In genomic region chr7:63755476-63755948, GRCm38 (mm10) we compare ENCODE assay signal across 7 mouse cellular contexts.
DNase-seq lines count a peak whose midpoint lies in the region; ATAC-seq lines count a peak whose summit lies in the region.

No protein-coding gene starts in this region.

- peaks cover 65% of the 10 kb centered on the region for H3K27me3 ChIP-seq in embryonic facial prominence, embryonic 15.5 days
- H3K27me3 ChIP-seq in heart, embryonic 12.5 days (replicated peaks), result peaks cover 67% of the 10 kb centered on the region
- H3K27me3 ChIP-seq in kidney, embryonic 16.5 days (ENCODE audit: insufficient read depth, low read length), result peaks cover 75% of the 10 kb centered on the region
- peaks cover 79% of the 10 kb centered on the region for H3K27me3 ChIP-seq in limb, embryonic 15.5 days
- H3K27me3 ChIP-seq in midbrain, embryonic 16.5 days (ENCODE audit: control insufficient read depth, insufficient read depth, low read depth, low read length), result peaks cover 43% of the 10 kb centered on the region

- peak overlapping the region; percentile 43 for H3K4me3 ChIP-seq in embryonic facial prominence, embryonic 15.5 days (replicated peaks)
- peak overlapping the region; percentile 51 for H3K4me3 ChIP-seq in heart, embryonic 12.5 days
- peak overlapping the region; percentile 45 for H3K4me3 ChIP-seq in kidney, embryonic 16.5 days (ENCODE audit: low read length)
- peak overlapping the region; percentile 39 for H3K4me3 ChIP-seq in limb, embryonic 15.5 days
- H3K4me3 ChIP-seq in midbrain, embryonic 16.5 days (ENCODE audit: low read depth, low read length), result peak overlapping the region; percentile 39

- no peaks in the 10 kb centered on the region for H3K9me3 ChIP-seq in embryonic facial prominence, embryonic 15.5 days (replicated peaks)
- H3K9me3 ChIP-seq in heart, embryonic 12.5 days (replicated peaks), result no peaks in the 10 kb centered on the region
- H3K9me3 ChIP-seq in kidney, embryonic 16.5 days (ENCODE audit: low read length), result no peaks in the 10 kb centered on the region
- H3K9me3 ChIP-seq in limb, embryonic 15.5 days, result no peaks in the 10 kb centered on the region
- H3K9me3 ChIP-seq in midbrain, embryonic 16.5 days (replicated peaks; ENCODE audit: control insufficient read depth, low read length, poor library complexity, severe bottlenecking), result no peaks in the 10 kb centered on the region

- peak overlapping the region; percentile 86 for H3K4me2 ChIP-seq in embryonic facial prominence, embryonic 15.5 days (replicated peaks)
- peak overlapping the region; percentile 86 for H3K4me2 ChIP-seq in heart, embryonic 12.5 days
- H3K4me2 ChIP-seq in kidney, embryonic 16.5 days (replicated peaks; ENCODE audit: low read depth, low read length), result peak overlapping the region; percentile 59
- peak overlapping the region; percentile 64 for H3K4me2 ChIP-seq in limb, embryonic 15.5 days
- peak overlapping the region; percentile 82 for H3K4me2 ChIP-seq in midbrain, embryonic 16.5 days (ENCODE audit: low read length)

- WGBS in embryonic facial prominence, embryonic 15.5 days, result under 1% methylated on average over 13 of the region's 13 CpGs
- under 1% methylated on average over 13 of the region's 13 CpGs for WGBS in heart, embryonic 12.5 days
- 2% methylated on average over 13 of the region's 13 CpGs for WGBS in kidney, embryonic 16.5 days
- WGBS in limb, embryonic 15.5 days, result 2% methylated on average over 13 of the region's 13 CpGs
- WGBS in midbrain, embryonic 16.5 days, result 3% methylated on average over 13 of the region's 13 CpGs

- H3K4me1 ChIP-seq in embryonic facial prominence, embryonic 15.5 days, result peaks cover 48% of the 10 kb centered on the region
- peaks cover 26% of the 10 kb centered on the region for H3K4me1 ChIP-seq in heart, embryonic 12.5 days (replicated peaks)
- peaks cover 22% of the 10 kb centered on the region for H3K4me1 ChIP-seq in kidney, embryonic 16.5 days (ENCODE audit: insufficient read depth, low read length)
- peaks cover 40% of the 10 kb centered on the region for H3K4me1 ChIP-seq in limb, embryonic 15.5 days
- H3K4me1 ChIP-seq in midbrain, embryonic 16.5 days (ENCODE audit: control insufficient read depth, insufficient read depth, low read length), result peaks cover 23% of the 10 kb centered on the region

- H3K27ac ChIP-seq in embryonic facial prominence, embryonic 15.5 days (replicated peaks), result peak overlapping the region; percentile 48
- no peak overlapping the region for H3K27ac ChIP-seq in heart, embryonic 12.5 days (ENCODE audit: poor library complexity, severe bottlenecking)
- H3K27ac ChIP-seq in kidney, embryonic 16.5 days (ENCODE audit: low read length), result no peak overlapping the region
- no peak overlapping the region for H3K27ac ChIP-seq in limb, embryonic 15.5 days
- no peak overlapping the region for H3K27ac ChIP-seq in midbrain, embryonic 16.5 days (ENCODE audit: low read length)

- 0 out of 2 replicates have a peak overlapping the region, but pooled peaks have one; percentile 23 for H3K9ac ChIP-seq in embryonic facial prominence, embryonic 15.5 days
- peak overlapping the region; percentile 55; the same call in 1 of the 2 replicates for H3K9ac ChIP-seq in heart, embryonic 12.5 days
- peak overlapping the region; percentile 47 for H3K9ac ChIP-seq in kidney, embryonic 16.5 days (replicated peaks; ENCODE audit: low read length)
- H3K9ac ChIP-seq in limb, embryonic 15.5 days, result peak overlapping the region; percentile 20; the same call in 1 of the 2 replicates
- H3K9ac ChIP-seq in midbrain, embryonic 16.5 days (ENCODE audit: low read depth, low read length), result peak overlapping the region; percentile 64

- no peaks in the 10 kb centered on the region for H3K36me3 ChIP-seq in embryonic facial prominence, embryonic 15.5 days
- no peaks in the 10 kb centered on the region for H3K36me3 ChIP-seq in heart, embryonic 12.5 days
- H3K36me3 ChIP-seq in kidney, embryonic 16.5 days (ENCODE audit: insufficient read depth, low read length), result no peaks in the 10 kb centered on the region
- H3K36me3 ChIP-seq in limb, embryonic 15.5 days, result no peaks in the 10 kb centered on the region
- no peaks in the 10 kb centered on the region for H3K36me3 ChIP-seq in midbrain, embryonic 16.5 days (ENCODE audit: control insufficient read depth, insufficient read depth, low read length)

- DNase-seq in adrenal gland, postnatal 4 days (ENCODE audit: low spot score in 2 of 2), result peak; percentile 76 to 82
- peak; percentile 53 to 76 for DNase-seq in spleen, adult 18-20 months

- no peak for ATAC-seq in embryonic facial prominence, embryonic 15.5 days (ENCODE audit: insufficient number of reproducible peaks, low FRiP score, low TSS enrichment, low read depth)
- ATAC-seq in heart, embryonic 12.5 days (ENCODE audit: insufficient number of reproducible peaks, low FRiP score), result no peak
- ATAC-seq in kidney, embryonic 16.5 days (ENCODE audit: low FRiP score, low TSS enrichment), result no peak
- ATAC-seq in limb, embryonic 15.5 days (ENCODE audit: insufficient number of reproducible peaks, low FRiP score, low TSS enrichment, low read depth), result no peak
- 0 out of 2 replicates have a peak, but pooled peaks have one; percentile 1 for ATAC-seq in midbrain, embryonic 16.5 days
